Mouse (Mus musculus) heart, postnatal 36 days (tissue): Measurements from ENCODE around the gene Nprl3. TPM values are rescaled to one million over a fixed set of nuclear protein-coding genes. Genes with fewer than 3 reads are reported as not detected.

ENCODE experiments used
- DNase-seq, 2 experiments: peaks; one replicate each; pipeline ENCODE4 v3.0.0; 2021 to 2022
- intact Hi-C: fragments of 180-260 bp; cut with DNase I; formaldehyde crosslinking; loops from one replicate; pipeline ENCODE4 v1.15.1; 2025
- total RNA-seq, 2 experiments: library from RNA; stranded (reverse); gene quantifications; 2 replicates each; pipeline ENCODE4 v1.2.3; 2021

Nprl3 gene
- total RNA-seq, 2 experiments from 2014 or later = 26.1 to 28.5 TPM

DNA sequence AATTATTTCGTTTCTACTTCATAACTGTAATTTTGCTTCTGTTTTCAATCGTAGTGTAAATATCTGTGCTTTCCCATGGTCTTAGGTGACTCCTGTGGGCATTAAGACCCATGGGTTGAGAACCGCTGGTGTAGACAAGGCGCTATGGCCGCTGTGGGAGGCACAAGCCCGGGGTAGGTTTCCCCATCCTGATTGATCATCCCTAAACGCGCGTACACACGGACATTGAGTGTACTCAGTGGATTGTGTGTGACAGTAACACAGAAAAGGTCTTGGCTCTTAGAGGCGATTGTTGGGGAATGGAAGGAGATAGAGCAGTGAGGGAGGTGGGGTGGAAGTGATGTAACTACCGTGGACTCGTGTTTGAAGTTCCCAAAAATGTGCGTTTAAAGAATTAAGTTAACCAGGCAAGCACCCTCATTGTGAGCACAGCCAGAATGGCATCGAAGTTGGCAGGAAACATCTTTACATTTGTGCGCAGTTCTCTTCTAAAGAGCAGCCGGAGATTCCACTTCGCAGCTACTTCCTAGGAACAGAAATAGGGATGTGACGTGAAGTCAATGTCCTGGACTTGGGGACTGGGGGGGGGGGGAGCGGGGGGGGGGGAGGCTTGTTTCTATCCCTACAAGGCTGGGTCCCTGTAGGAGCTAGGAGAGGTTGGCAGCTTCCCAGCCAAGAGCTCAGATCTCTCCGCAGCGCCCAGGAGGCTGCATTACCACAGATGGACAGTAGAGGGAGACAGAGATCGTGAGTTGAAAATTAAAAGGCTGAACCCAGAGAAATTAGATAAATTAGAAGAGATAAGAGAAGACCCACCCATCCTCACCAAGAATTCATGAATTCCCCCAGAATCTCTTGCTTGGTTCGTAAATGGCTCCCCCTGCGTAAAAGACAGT is 85.3 kb downstream of the Nprl3 start:
- intact Hi-C loops = loop anchor here (1.0 to 5.0 kb wide), 4 partner anchors 56 to 143 kb away; partner anchors contain the start of genes Hbq1a and Hbq1b
- peak; percentile 86 to 88 for DNase-seq

DNA sequence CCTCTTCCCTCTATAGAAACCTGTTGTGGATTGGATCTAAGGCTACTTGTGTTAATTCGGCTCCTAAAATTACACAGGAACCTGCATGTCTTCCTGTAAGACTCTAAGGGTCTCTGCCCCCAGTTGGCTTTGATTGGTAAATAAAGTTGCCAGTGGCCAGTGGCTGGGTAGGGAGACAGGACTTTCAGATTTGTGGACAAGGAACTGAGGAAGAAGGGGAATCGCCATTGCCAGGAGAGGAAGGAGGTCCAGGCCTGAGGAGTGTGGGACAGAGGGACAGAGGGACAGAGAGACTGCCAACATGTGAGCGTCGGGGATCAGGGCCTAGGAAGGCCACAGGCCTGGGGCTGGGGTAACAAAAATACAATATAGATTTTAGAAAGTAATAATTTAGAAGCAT is 86.3 kb downstream of the Nprl3 start:
- intact Hi-C loops = loop anchor here (5.0 kb wide), 1 partner anchor 121 kb away; the partner anchor contains the start of gene Hbq1a
- no peak for DNase-seq

DNA sequence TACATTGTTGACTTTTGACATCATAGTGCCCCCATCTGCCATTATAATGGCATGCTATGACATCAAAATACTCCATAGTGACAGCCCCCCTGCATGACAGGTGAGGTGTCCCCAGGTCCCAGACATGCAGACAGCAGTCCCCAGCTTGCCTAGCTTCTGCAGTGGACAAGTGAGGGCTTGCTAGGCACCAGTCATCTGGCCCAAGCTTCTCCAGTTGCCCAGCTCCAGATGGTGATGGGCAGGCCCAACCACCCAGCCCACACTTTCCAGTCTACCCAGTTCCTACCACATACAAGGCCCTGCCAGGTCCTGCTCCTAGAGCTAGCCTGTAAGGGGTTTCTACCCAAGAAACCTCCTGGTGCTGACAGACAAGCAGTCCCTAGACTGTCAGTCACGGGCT is 89.0 kb downstream of the Nprl3 start:
- DNase-seq = no peak
- intact Hi-C loops = no loop called here

Other genes starting within 250 kb of the Nprl3 start
- gene Il9r, start 67.4 kb downstream of the Nprl3 start, total RNA-seq = under 1 TPM in 1 of 2 experiments, not detected in 1; 0.11 TPM
- gene Snrnp25, start 62.3 kb downstream of the Nprl3 start, total RNA-seq = 10 to 100 TPM; 11.1 to 12.2 TPM
- gene Rhbdf1, start 45.4 kb downstream of the Nprl3 start, total RNA-seq = 10 to 100 TPM; 24.3 to 25.1 TPM
- 1 to 10 TPM; 6.7 TPM for gene Mpg, start 41.2 kb downstream of the Nprl3 start, total RNA-seq
- gene Hba-x, start 8.7 kb upstream of the Nprl3 start, total RNA-seq = not detected
- gene Hba-a1, start 15.8 kb upstream of the Nprl3 start, total RNA-seq = over 10,000 TPM in 1 of 2 experiments, 1,000 to 10,000 TPM in 1; 7,538 to 10,107 TPM
- 1 to 10 TPM in 1 of 2 experiments, not detected in 1; 1.4 TPM for gene Hbq1b, start 19.3 kb upstream of the Nprl3 start, total RNA-seq
- 1,000 to 10,000 TPM; 7,375 to 9,600 TPM for gene Hba-a2, start 28.8 kb upstream of the Nprl3 start, total RNA-seq
- gene Hbq1a, start 32.4 kb upstream of the Nprl3 start, total RNA-seq = under 1 TPM; 0.75 to 0.76 TPM
- gene Sh3pxd2b, start 80.1 kb upstream of the Nprl3 start, total RNA-seq = 1 to 10 TPM; 4.5 to 6.0 TPM
- gene Ubtd2, start 187.7 kb upstream of the Nprl3 start, total RNA-seq = 1 to 10 TPM; 4.7 to 7.0 TPM